Mouse (Mus musculus) heart, embryonic 16.5 days (tissue): ENCODE measurements at regions not wholly inside any gene's neighbourhood (a gene's known extent, or its start where the extent isn't known, plus 50 kb on each side); places are given as distances from the start of the nearest gene placed in this dataset.

ENCODE experiments used
- ATAC-seq: fragments of 200-750 bp; cut with Nextera tagmentation; replicated peaks from 2 replicates; pipeline ENCODE4 v1.8.0; 2017; ENCODE audit warnings: moderate number of reproducible peaks; ENCODE audit not compliant: insufficient read depth, low FRiP score; ENCODE audit errors: extremely low read depth
- H3K27ac ChIP-seq: fragments of 300-500 bp; sonication (generic); 2 replicates; pipeline ENCODE4 v1.5.1; 2014; ENCODE audit warnings: mild to moderate bottlenecking, low read length, control low read depth, moderate library complexity
- H3K27me3 ChIP-seq: fragments of 300-500 bp; sonication (generic); 2 replicates; pipeline ENCODE4 v1.6.1; 2014; ENCODE audit warnings: low read length, mixed read lengths; ENCODE audit not compliant: control insufficient read depth, insufficient read depth
- H3K36me3 ChIP-seq: fragments of 300-500 bp; sonication (generic); 2 replicates; pipeline ENCODE4 v1.6.1; 2014; ENCODE audit not compliant: control insufficient read depth, insufficient read depth
- H3K4me1 ChIP-seq: fragments of 300-500 bp; sonication (generic); 2 replicates; pipeline ENCODE4 v1.6.1; 2014; ENCODE audit warnings: low read length, mixed read lengths; ENCODE audit not compliant: control insufficient read depth, insufficient read depth
- H3K4me2 ChIP-seq: fragments of 300-500 bp; sonication (generic); 2 replicates; pipeline ENCODE4 v1.6.1; 2014; ENCODE audit warnings: low read depth, mild to moderate bottlenecking, control low read depth, low read length
- H3K4me3 ChIP-seq: fragments of 300-500 bp; sonication (generic); 2 replicates; pipeline ENCODE4 v1.5.1; 2014; ENCODE audit warnings: mild to moderate bottlenecking, control low read depth, low read length
- H3K9ac ChIP-seq: fragments of 300-500 bp; sonication (generic); 2 replicates; pipeline ENCODE4 v1.6.1; 2014; ENCODE audit warnings: low read length, control low read depth
- H3K9me3 ChIP-seq: fragments of 300-500 bp; sonication (generic); replicated peaks from 2 replicates; pipeline ENCODE4 v1.6.1; 2016; ENCODE audit warnings: low read length; ENCODE audit not compliant: control insufficient read depth
- WGBS: fragments of 180-500 bp; shearing (Covaris S2); extraction: QIAGEN DNeasy Blood & Tissue Kit; methylation state at CpG from one replicate; pipeline ENCODE4 v1.1.7; 2014; 5-methylcytosine and 5-hydroxymethylcytosine counted together

GRCm38 (mm10) chr10:92438621-92439394 lies 283.4 kb downstream of the Nedd1 start:
- no peak for ATAC-seq
- 56% methylated on average over 8 of the region's 8 CpGs for WGBS
- H3K4me1 ChIP-seq = no peaks in the 10 kb centered on the region

GRCm38 (mm10) chr10:92429256-92429655 lies 293.0 kb downstream of the Nedd1 start:
- 63% methylated on average over 7 of the region's 7 CpGs for WGBS
- ATAC-seq = no peak
- Histone ChIP-seq H3K9ac (no peak overlapping the region), H3K36me3 (no peaks in the 10 kb centered on the region), H3K27me3 (no peaks in the 10 kb centered on the region), H3K4me3 (no peak overlapping the region), H3K27ac (no peak overlapping the region), H3K4me1 (no peaks in the 10 kb centered on the region), H3K9me3 (no peaks in the 10 kb centered on the region), H3K4me2 (no peak overlapping the region)

More at GRCm38 (mm10) chr10:92438621-92439394, 283.4 kb downstream of the Nedd1 start:
- Histone ChIP-seq H3K9me3 (no peaks in the 10 kb centered on the region), H3K9ac (no peak overlapping the region), H3K4me2 (no peak overlapping the region), H3K27ac (no peak overlapping the region), H3K4me3 (no peak overlapping the region), H3K27me3 (no peaks in the 10 kb centered on the region), H3K36me3 (no peaks in the 10 kb centered on the region)

- no peak for ATAC-seq
Measured at GRCm38 (mm10) chr10:92428026-92428425, 294.2 kb downstream of the Nedd1 start.

GRCm38 (mm10) chr10:92426443-92426842 lies 295.8 kb downstream of the Nedd1 start:
- no peak overlapping the region for H3K9ac ChIP-seq
- no peak overlapping the region for H3K4me2 ChIP-seq
- ATAC-seq = no peak
- H3K27me3 ChIP-seq = no peaks in the 10 kb centered on the region
- WGBS = 82% methylated on average over 6 of the region's 6 CpGs
- H3K36me3 ChIP-seq = no peaks in the 10 kb centered on the region
- no peak overlapping the region for H3K27ac ChIP-seq
- no peaks in the 10 kb centered on the region for H3K9me3 ChIP-seq
- H3K4me1 ChIP-seq = no peaks in the 10 kb centered on the region
- no peak overlapping the region for H3K4me3 ChIP-seq

More at GRCm38 (mm10) chr10:92428026-92428425, 294.2 kb downstream of the Nedd1 start:
- no peak overlapping the region for H3K4me2 ChIP-seq
- H3K27ac ChIP-seq = no peak overlapping the region
- H3K27me3 ChIP-seq = no peaks in the 10 kb centered on the region
- no peak overlapping the region for H3K9ac ChIP-seq
- WGBS = 66% methylated on average over 4 of the region's 4 CpGs
- no peaks in the 10 kb centered on the region for H3K4me1 ChIP-seq
- no peaks in the 10 kb centered on the region for H3K36me3 ChIP-seq
- no peak overlapping the region for H3K4me3 ChIP-seq
- H3K9me3 ChIP-seq = no peaks in the 10 kb centered on the region

GRCm38 (mm10) chr10:92412737-92413136 lies 309.5 kb downstream of the Nedd1 start:
- Histone ChIP-seq H3K27me3 (no peaks in the 10 kb centered on the region), H3K27ac (no peak overlapping the region), H3K4me1 (no peaks in the 10 kb centered on the region), H3K4me3 (no peak overlapping the region), H3K9ac (no peak overlapping the region), H3K36me3 (no peaks in the 10 kb centered on the region), H3K4me2 (no peak overlapping the region), H3K9me3 (no peaks in the 10 kb centered on the region)
- ATAC-seq = no peak
- 83% methylated on average over 7 of the region's 7 CpGs for WGBS

- 54% methylated on average over 5 of the region's 5 CpGs for WGBS
- no peaks in the 10 kb centered on the region for H3K27me3 ChIP-seq
Measured at GRCm38 (mm10) chr10:92410813-92411325, 311.4 kb downstream of the Nedd1 start.

GRCm38 (mm10) chr10:92404697-92405293 lies 317.4 kb downstream of the Nedd1 start:
- Histone ChIP-seq H3K9me3 (no peaks in the 10 kb centered on the region), H3K9ac (no peak overlapping the region), H3K27ac (no peak overlapping the region), H3K4me2 (no peak overlapping the region), H3K27me3 (no peaks in the 10 kb centered on the region), H3K4me3 (no peak overlapping the region), H3K36me3 (no peaks in the 10 kb centered on the region), H3K4me1 (no peaks in the 10 kb centered on the region)
- ATAC-seq = no peak
- 75% methylated on average over 15 of the region's 15 CpGs for WGBS

More at GRCm38 (mm10) chr10:92410813-92411325, 311.4 kb downstream of the Nedd1 start:
- no peaks in the 10 kb centered on the region for H3K4me1 ChIP-seq
- H3K4me2 ChIP-seq = no peak overlapping the region
- H3K27ac ChIP-seq = no peak overlapping the region
- no peak overlapping the region for H3K4me3 ChIP-seq
- ATAC-seq = no peak
- H3K36me3 ChIP-seq = no peaks in the 10 kb centered on the region
- no peaks in the 10 kb centered on the region for H3K9me3 ChIP-seq
- H3K9ac ChIP-seq = no peak overlapping the region

GRCm38 (mm10) chr10:92400587-92401090 lies 321.6 kb downstream of the Nedd1 start:
- WGBS = 83% methylated on average over 5 of the region's 5 CpGs
- ATAC-seq = no peak
- H3K9me3 ChIP-seq = no peaks in the 10 kb centered on the region
- H3K4me1 ChIP-seq = no peaks in the 10 kb centered on the region
- H3K9ac ChIP-seq = no peak overlapping the region
- H3K27me3 ChIP-seq = no peaks in the 10 kb centered on the region
- H3K4me3 ChIP-seq = no peak overlapping the region
- no peaks in the 10 kb centered on the region for H3K36me3 ChIP-seq
- no peak overlapping the region for H3K27ac ChIP-seq
- no peak overlapping the region for H3K4me2 ChIP-seq

GRCm38 (mm10) chr10:92389176-92389732 lies 333.0 kb downstream of the Nedd1 start:
- no peak overlapping the region for H3K4me2 ChIP-seq
- WGBS = 69% methylated on average over 7 of the region's 7 CpGs
- H3K27ac ChIP-seq = no peak overlapping the region
- no peak overlapping the region for H3K9ac ChIP-seq
- ATAC-seq = no peak
- no peaks in the 10 kb centered on the region for H3K4me1 ChIP-seq
- H3K4me3 ChIP-seq = no peak overlapping the region
- H3K36me3 ChIP-seq = no peaks in the 10 kb centered on the region
- H3K27me3 ChIP-seq = no peaks in the 10 kb centered on the region
- no peaks in the 10 kb centered on the region for H3K9me3 ChIP-seq
